Mouse (Mus musculus) lung, postnatal 14 days (tissue): Measurements from ENCODE around the gene Gm20937.
"Not testable (repeated sequence)": the region's sequence is repeated elsewhere in the genome, so short reads cannot be mapped to it uniquely, and the experiment has no call there.

ENCODE experiments used
- DNase-seq: peaks from one replicate; pipeline ENCODE4 v3.0.0; 2021

Gene Gm20937

GRCm38 (mm10) chrY:68294798-68295197 is at the start of gene Gm20937:
Gene Gm20937, minus strand, starts transcription at chrY:68294898.
- DNase-seq, result not testable (repeated sequence)
